Mouse (Mus musculus) heart, postnatal 4 days (tissue): ENCODE data around the gene Slx1b. TPM values are rescaled to one million over a fixed set of nuclear protein-coding genes. Genes with fewer than 3 reads are reported as not detected.
"Not testable (repeated sequence)": the region's sequence is repeated elsewhere in the genome, so short reads cannot be mapped to it uniquely, and the experiment has no call there.

Experiments
- DNase-seq: peaks from one replicate; pipeline ENCODE4 v3.0.0; 2021
- total RNA-seq, 2 experiments: library from RNA; stranded (reverse); gene quantifications; 2 replicates each; pipeline ENCODE4 v1.2.3; 2021

The Slx1b gene
- total RNA-seq, result 1 to 10 TPM; 7.2 to 8.1 TPM

DNA sequence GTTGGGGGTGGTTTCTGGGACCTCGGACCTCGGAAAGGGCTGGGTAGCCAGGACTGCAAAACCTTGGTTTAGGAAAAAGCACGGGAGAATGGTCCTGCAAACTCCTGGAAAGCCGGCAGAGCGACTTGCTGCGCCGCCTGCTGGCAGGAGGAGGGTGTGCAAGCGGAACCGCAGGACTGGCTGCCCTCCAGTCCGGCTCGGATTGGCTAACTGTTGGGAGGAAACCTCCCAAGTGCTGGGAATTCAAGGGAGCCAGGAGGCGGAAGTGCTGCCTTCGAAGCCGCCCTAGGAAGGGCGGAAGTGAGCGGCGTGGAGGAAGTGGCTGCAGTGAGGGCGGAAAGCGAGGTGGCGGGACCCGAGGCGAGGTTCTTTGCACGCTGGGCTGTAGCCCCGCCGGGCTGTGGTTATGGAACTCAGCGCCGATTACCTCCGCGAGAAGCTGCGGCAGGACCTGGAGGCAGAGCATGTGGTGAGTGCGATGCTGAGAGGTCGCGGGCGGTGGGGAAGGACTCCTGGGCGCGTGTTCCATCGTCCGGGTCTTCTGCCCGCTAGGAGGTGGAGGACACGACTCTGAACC is at the start of gene Slx1b:
Gene Slx1b, minus strand, starts transcription at position 154 of the 577 bp plus-strand sequence.
- peak; percentile 97 for DNase-seq

DNA sequence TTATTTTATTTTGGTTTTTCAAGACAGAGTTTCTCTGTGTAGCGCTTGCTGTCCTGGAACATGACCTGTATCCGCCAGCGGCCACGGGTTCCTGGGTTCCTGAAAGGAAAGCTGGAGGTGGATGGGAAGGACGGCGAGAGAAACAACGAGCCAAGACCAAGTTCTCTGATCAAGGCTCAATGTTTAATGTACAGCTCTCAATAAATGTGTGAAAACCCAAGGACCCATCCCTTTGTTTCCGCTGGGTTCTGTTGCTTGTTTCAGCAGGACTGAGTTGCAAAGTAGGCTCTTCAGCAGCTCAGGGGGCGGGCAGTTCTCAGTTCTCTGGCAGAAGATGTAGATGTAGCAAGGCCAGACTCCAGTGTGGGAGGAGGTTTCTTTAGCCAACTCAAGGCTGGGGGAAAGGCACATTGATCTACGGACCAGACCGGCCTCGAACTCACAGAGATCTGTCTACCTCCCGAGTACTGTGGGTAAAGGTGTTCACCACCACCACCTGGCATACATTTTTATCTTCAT is 46.4 kb upstream of the Slx1b start:
- DNase-seq, result no peak

DNA sequence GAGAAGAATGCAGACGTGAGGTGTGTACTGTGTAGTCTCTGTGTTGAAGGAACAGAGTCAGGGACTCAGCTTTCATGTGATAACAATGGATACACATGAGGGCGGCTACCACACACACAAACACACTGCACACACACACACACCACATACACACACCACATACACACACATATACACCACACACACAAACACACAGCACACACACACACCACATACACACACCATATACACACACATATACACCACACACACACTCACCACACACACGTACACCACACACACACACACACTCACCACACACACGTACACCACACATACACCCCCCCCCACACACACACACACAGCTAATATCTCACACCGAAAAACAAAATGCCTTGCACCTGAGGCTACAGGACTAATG is 45.9 kb upstream of the Slx1b start:
- DNase-seq, result no peak

DNA sequence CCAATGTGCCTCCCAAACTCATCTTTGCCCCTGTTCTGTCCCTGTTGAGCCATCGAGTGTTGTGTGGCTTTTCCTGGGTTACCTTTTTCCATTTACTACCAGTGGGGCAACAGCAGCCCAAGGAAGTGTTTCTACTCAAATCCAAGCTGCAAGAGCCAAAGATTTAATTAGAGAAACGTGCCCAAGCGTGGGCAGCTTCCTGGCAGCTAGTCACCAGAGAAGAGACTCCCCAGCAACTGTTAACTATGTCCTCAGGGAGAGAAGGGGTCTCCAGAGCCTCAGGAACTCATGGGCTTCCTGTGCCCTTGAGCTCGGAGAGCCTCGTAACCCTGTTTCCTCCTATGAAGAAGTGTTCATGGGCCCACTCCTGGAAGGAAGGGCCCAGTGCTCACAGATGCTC is 45.4 kb upstream of the Slx1b start:
- no peak for DNase-seq

DNA sequence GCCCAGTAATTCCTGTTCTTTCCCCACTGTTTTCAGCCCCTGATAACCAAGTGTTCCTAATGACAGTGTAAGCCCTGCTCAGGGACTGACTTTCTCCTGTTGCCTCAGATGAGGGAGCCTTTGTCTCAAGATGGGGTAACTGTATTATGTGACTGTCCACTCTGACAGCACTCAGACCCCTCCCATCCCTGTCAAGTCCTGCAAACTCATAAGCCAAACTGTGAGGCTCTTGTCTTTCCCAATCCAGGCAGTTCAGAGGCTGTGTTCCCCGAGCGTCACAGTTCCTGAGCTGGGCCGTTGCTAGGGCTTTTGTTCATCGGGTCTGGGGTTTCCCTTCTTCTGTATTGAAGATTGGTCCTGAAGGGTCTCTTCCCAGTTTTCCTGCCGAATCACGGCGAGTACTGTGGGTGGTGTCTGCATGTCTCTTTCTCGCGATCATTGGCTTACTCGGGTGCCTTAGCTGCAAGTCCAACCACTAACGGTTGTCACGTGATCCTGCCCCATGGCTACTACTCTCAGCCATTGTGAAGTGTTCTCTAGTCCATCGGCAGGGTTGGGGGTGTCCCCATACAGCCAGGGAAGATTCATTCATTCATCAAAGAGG is 44.6 kb upstream of the Slx1b start:
- no peak for DNase-seq

DNA sequence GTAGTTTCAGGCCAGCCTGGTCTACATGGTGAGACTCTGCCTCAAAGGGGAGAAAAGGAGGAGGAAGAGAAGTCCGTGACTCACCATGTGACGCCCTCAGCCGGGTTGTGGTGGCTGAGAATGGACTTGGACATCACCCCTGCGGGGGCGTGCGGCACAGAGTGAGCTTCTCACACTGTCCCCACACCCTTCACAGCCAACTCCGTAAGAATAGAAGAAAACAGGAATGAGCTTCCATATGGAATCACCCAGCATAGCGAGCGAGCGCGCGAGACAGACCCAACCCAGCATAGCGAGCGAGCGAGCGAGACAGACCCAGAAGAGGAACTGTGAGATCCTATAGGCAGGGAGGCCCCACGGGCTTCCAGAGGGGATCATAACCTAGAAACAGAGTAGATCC is 44.0 kb upstream of the Slx1b start:
- DNase-seq, result no peak

DNA sequence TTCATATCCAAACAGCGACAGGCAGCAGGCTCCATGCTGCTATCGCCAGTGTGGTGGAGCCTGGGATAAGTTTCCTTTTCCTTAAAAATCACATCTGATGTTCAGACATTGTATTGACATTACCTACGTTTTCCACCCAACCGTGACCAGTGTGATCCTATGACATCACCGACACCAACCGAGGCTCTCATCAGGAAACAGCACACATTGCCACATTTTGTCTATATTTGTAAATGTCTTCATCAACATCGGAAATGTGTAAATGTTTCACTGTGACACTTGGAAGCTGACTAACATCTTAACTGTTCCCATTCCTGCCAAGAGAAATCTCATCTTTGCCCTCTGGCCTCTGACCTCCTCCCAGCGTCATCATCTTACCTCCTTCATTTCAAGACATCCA is 40.5 kb upstream of the Slx1b start:
- no peak for DNase-seq

DNA sequence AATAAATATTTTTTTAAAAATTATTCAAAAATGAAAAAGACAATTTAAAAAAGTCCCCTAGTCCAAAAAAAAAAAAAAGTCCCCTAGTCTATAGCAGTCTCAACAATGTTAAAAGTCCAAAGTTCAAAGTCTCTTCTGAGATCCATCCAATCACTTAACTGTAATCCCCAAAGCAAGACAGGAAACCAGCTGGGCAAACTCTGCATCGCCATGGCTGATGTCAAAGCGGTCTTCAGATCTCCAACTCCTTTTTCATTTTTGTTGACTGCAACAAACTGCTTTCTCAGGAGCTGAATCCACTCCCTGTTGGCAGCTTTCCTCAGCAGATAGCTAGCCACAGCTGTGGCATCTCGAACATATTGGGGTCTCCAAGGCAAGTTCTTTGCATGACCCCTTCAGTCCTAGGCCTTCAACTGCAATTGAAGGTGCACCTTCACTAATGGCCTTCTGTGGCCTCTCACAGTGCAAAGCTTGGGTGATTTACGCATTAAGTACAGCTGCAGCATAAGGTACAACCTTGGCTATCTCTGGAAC is 34.7 kb upstream of the Slx1b start:
- DNase-seq, result not testable (repeated sequence)

DNA sequence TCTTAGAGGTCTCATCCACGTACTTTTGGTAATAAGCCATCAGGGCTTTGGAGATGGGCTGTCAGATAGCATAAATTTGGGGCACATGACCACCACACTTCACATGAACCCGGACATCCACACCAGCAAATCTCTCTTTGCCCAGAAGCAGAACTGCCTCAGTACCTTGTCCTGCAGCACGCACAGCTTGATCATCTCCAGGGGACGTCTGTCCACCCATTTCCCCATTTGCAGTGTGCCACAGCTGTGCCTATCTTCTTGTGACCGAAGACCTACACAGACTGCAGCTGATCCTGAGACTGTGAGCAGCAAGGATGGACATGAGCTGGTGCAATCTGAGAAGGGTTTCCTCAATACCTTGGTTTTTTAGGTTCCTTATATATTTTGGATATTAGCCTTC is 30.1 kb upstream of the Slx1b start:
- DNase-seq, result no peak

DNA sequence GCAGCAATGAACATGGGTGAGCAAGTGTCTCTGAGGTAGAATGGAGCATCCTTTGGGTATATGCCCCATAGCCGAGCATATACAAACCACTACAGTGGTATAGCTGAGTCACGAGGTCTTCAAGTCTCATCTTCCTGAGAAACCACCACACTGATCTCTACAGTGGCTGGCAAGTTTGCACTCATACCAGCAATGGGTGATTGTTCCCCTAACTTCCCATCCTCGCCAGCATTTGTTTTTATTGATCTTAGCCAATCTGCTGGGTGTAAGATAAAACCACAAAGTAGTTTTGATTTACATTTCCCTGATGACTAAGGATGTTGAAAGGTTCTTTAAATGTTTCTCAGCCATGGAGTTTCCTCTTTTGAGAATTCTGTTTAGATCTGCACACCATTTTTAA is 29.5 kb upstream of the Slx1b start:
- no peak for DNase-seq

DNA sequence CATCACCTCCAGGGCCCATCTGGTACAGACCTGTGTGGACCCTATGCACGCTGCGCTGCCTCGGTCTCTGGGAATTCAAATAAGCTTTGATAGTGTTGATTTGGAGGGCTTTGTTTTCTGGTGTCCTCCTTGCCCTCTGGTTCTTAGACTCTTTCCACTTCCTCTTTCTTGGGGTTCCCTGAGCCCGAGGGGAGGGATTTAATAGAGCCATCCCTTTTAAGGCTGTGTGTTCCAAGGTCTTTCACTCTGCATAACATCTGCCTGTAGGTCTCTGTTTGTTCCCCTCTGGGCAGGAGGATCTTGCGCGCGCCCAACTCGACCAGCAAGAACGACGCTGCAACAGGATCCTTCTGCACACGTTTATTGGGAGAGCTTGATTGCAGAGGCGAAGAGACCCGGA is 26.1 kb upstream of the Slx1b start:
- DNase-seq, result no peak

DNA sequence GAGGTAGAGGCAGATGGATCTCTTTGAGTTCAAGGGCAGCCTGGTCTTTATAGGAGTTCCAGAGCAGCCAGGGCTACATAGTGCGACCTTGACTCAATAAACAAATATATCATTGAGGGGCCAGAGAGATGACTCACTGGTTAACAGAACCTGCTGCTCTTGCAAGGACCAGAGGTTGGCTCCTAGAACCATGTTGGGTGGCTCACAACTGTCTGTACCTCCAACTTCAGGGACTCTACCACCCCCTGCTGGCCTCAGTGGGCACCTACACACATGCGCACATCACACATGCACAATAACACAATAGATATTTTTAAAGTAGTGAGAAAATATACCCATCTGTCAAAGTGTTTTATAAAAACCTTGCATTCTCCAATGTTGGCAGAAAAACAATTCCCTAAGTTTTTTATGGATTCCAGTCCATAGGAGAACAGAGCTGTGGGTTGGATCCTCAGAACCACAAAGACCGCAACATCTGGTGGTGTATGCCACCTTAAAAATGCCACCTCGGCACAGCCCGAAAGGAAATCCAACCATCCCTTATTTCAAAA is 23.3 kb upstream of the Slx1b start:
- no peak for DNase-seq

DNA sequence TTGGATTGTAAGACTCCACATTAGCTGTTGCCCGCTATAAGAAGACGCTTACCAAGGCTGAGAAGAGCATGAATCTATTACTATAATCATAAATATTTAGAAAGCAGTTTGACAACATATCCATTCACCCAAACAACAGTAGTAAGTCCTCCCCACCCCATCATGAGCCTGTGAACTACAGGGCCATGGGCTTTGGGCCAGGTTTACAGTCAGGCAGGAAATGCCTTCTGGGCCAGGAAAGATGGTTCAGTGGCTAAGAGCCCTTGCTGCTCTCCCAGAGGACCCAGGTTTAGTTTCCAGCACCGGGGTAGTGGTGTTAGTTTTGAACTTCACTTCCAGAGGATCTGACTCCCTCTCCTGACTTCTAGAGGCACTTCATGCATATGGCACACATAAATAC is 22.0 kb upstream of the Slx1b start:
- no peak for DNase-seq

DNA sequence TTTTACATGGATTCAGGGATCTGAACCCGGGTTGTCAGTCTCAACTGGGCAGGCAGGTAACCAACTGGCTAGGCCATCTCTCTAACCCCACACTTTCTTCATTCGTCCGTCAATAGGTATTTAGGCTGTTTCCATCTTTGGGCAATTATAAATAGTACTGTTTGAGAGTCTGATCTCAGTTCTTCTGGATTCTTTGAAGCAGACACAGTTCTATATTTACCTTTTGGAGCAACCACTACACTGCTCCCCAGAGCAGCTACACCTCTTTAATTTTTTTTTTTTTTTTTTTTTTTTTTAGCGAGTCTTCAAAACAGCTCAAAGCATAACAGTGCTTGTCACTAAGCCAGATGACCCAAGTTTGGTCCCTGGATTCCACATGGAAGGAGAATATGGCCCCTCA is 20.1 kb upstream of the Slx1b start:
- DNase-seq, result no peak

DNA sequence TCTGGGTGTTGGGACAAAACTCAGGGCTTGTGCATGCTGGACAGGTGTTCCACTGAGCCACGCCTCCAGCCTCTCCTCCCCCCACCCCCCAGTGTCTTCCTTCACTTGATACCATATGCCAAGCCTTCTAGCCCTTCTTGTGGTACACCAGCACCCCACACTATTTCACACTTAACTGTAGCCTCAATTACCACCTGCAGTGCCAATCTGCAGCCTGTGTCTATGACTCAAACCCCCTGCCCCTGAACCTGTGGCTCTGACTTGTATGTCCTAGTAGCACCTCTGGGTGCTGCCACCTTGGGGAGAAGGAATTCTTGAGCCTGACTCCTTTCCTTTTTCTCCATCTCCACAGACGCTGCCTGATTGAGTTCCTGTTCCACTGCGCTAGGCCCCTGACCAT is 16.3 kb upstream of the Slx1b start:
- no peak for DNase-seq

DNA sequence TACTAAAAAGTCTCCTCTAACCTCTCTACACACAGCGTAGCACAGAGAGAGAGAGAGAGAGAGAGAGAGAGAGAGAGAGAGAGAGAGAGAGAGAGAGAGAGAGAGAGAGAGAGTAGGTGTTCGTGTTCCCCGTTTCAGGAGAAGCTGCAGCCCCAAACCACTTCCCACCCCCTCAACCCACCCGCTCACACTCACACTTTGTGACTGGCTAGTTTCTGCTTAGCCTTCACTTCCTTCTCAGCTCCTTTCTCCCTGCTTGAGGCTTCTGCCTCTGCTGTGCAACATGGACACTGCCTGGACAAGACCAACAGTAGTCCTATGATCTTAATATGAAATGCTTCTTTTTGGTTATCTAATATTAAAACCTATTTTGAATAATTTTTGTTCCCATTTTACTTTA is 14.7 kb upstream of the Slx1b start:
- no peak for DNase-seq

DNA sequence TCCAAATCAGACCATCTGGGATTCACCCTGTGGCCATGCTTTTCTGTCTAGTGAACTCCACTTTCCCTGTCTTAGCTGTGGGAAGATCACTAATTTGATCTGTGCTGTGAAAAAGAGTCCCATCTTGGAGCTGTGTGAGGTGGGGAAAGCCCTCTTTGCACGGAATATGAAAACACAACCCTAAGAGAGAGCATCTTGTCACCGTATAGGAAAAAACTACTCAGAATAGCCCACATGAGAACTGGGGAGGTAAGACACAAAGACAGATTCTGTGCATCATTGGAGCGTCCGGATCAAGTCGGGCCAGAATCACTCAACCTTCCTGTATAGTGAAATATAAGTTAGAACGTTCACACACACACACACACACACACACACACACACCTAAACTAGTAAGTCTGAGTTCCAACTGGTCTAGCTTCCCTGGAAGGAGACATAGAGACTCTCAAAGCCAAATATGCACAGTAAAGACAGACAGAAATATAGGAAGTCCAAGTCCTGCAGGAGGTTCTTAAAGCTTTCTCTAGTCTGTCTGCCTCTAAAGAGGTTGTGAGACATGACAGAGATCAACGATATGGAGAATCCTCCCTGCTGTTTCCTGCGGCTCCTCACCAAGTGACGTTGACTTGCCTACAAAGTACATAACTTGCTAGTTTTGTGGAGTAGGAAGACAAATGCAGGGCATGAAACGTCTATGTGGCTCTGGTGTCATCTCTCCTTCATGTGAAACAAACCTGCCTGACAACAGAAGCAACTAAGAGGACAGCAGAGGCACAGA is 12.8 kb upstream of the Slx1b start:
- DNase-seq, result no peak

DNA sequence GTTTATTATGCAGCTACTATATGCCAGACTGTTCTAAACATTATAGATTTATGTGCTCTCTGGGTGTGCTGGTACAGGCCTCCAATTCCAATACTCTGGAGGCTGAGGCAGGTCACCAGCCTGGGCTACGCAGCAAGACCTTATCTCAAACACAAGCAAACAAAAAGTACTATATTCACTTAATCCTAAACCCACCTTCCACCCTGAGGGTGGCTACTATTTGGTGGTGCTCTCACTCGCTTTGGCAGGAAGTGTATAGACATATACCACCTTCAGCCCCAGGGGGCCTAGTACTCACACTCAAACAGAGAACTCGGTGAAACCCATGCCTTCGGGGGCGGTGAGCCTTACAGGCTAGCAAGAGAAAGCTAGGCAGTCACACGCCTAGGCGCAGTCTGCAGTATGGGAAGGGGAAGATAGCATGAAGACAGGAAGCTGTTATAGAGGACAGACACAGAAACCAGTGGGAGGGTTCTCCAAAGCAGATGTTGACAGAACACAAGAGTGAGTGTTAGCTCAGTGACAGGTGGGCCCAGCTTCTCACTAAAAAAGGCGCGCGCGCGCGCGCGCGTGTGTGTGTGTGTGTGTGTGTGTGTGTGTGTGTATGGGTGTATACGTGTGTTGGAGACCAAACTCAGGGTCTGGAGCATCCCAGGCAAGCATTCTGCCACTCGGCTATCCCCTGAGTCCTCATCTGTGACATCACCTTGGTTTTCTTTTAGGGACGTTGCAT is 12.0 kb upstream of the Slx1b start, which contains the start of gene Coro1a:
Gene Coro1a, minus strand, starts transcription at position 346 of the 733 bp plus-strand sequence.
- DNase-seq, result no peak

DNA sequence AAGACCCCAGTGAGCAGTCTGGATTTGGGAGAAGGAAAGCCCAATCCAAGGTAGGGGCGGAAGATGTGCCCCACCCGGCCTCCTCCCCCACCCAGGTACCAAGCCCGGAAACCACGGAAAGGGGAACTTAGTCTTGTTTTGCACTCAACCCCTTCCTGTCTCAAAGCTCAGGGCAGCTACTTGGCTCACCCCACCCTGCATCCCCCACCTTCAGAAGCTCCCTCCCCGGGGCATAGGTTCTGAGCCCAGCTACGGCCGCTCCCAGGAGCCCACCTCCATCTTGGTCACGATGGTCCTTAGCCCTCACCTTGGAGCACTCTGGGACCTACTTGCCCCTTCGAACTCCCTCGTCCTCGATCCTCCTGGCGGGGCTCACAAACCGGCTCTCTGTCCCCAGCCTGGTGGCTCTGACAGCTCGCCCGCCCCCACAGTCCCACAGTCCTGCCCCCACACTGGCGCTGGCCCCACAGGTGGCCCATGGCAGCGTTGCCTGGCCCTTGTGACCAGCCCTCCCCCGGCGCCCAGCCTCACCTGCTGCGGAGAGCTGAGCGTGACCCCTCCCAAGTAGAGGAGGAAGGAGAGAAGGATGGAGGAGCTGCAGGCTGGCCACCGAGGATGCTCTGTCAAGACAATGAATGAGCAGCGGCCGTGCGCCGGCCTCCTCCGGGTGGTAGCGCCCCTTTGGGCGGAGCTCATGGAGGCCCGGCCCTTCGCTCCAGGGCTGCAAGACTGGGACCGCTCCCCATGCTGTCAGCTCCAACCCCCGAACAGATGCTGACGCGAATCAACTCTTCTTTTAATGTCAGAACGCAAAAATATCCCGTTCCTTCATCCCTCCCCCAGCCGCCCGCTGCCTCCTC is 8.8 kb upstream of the Slx1b start:
- DNase-seq, result peak; percentile 72

DNA sequence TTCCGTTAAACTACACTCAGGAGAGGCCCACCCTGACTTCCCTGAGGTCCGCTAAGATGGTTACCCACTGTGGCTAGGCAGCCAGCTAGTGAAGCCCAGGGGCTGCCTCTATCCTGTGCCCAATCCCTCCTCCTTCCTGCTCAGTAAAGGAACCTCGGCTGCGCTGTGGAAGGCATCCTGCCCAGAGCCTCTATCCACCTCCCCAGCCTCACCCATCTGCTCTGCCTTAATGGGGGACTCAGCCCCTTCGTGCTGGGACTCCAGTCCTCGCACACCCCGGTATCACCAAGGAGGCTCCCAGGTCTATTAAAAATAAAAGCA is 8.1 kb upstream of the Slx1b start:
- DNase-seq, result no peak
